Mouse (Mus musculus): ENCODE measurements at regions not wholly inside any gene's neighbourhood (a gene's known extent, or its start where the extent isn't known, plus 50 kb on each side); places are given as distances from the start of the nearest gene placed in this dataset.
"Not testable (repeated sequence)": the region's sequence is repeated elsewhere in the genome, so short reads cannot be mapped to it uniquely, and the experiment has no call there.

GRCm38 (mm10) chr16:30712570-30712969 lies 113.0 kb downstream of the Fam43a start:
- H3K4me2 ChIP-seq: no peak overlapping the region
- H3K36me3 ChIP-seq: no peaks in the 10 kb centered on the region
- peaks cover 7% of the 10 kb centered on the region; the same call in 1 of the 2 replicates for H3K4me1 ChIP-seq (replicated peaks)
- no peak for ATAC-seq (ENCODE audit: low FRiP score)
- no peaks in the 10 kb centered on the region for H3K27me3 ChIP-seq
- H3K27ac ChIP-seq: no peak overlapping the region
- H3K4me3 ChIP-seq: no peak overlapping the region
- H3K9me3 ChIP-seq: 0 out of 2 replicates have a peak, but pooled peaks cover 8% of the 10 kb centered on the region
- WGBS: 82% methylated on average over 6 of the region's 6 CpGs
- no peak overlapping the region for H3K9ac ChIP-seq

GRCm38 (mm10) chr16:30717577-30717976 lies 118.1 kb downstream of the Fam43a start:
- H3K9ac ChIP-seq; H3K4me3 ChIP-seq; H3K36me3 ChIP-seq; H3K9me3 ChIP-seq; H3K4me2 ChIP-seq; H3K4me1 ChIP-seq (replicated peaks); H3K27ac ChIP-seq; ATAC-seq (ENCODE audit: low FRiP score); H3K27me3 ChIP-seq: not testable (repeated sequence)

GRCm38 (mm10) chr16:30720791-30721190 lies 121.3 kb downstream of the Fam43a start:
- no peaks in the 10 kb centered on the region for H3K36me3 ChIP-seq
- no peak overlapping the region for H3K9ac ChIP-seq
- no peak overlapping the region for H3K4me2 ChIP-seq
- no peaks in the 10 kb centered on the region for H3K9me3 ChIP-seq
- ATAC-seq (ENCODE audit: low FRiP score): peak; percentile 52; the same call in 1 of the 2 replicates
- H3K4me1 ChIP-seq (replicated peaks): peaks cover 3% of the 10 kb centered on the region; the same call in 1 of the 2 replicates
- no peak overlapping the region for H3K4me3 ChIP-seq
- WGBS: 39% methylated on average over 6 of the region's 6 CpGs
- H3K27me3 ChIP-seq: no peaks in the 10 kb centered on the region
- H3K27ac ChIP-seq: no peak overlapping the region

- Histone ChIP-seq H3K9ac (no peak overlapping the region), H3K4me1 (replicated peaks) (peaks cover 3% of the 10 kb centered on the region; the same call in 1 of the 2 replicates)
- no peak for ATAC-seq (ENCODE audit: low FRiP score)
Observed at GRCm38 (mm10) chr16:30721223-30721622, 121.7 kb downstream of the Fam43a start.

GRCm38 (mm10) chr16:30722372-30722771 lies 122.8 kb downstream of the Fam43a start:
- H3K4me3 ChIP-seq: no peak overlapping the region
- H3K9ac ChIP-seq: no peak overlapping the region
- H3K27me3 ChIP-seq: no peaks in the 10 kb centered on the region
- no peak overlapping the region for H3K4me2 ChIP-seq
- H3K4me1 ChIP-seq (replicated peaks): peaks cover 3% of the 10 kb centered on the region; the same call in 1 of the 2 replicates
- H3K36me3 ChIP-seq: no peaks in the 10 kb centered on the region
- H3K9me3 ChIP-seq: 0 out of 2 replicates have a peak, but pooled peaks cover 3% of the 10 kb centered on the region
- H3K27ac ChIP-seq: no peak overlapping the region
- no peak for ATAC-seq (ENCODE audit: low FRiP score)
- 84% methylated on average over 3 of the region's 3 CpGs for WGBS

More at GRCm38 (mm10) chr16:30721223-30721622, 121.7 kb downstream of the Fam43a start:
- H3K4me3 ChIP-seq: no peak overlapping the region
- H3K27ac ChIP-seq: no peak overlapping the region
- no peaks in the 10 kb centered on the region for H3K36me3 ChIP-seq
- H3K27me3 ChIP-seq: no peaks in the 10 kb centered on the region
- H3K9me3 ChIP-seq: no peaks in the 10 kb centered on the region
- H3K4me2 ChIP-seq: no peak overlapping the region

- no peak overlapping the region for H3K4me3 ChIP-seq
- H3K4me2 ChIP-seq: no peak overlapping the region
- 0 out of 2 replicates have a peak, but pooled peaks cover 3% of the 10 kb centered on the region for H3K9me3 ChIP-seq
- no peak for ATAC-seq (ENCODE audit: low FRiP score)
- no peaks in the 10 kb centered on the region for H3K36me3 ChIP-seq
- H3K9ac ChIP-seq: no peak overlapping the region
- no peaks in the 10 kb centered on the region for H3K27me3 ChIP-seq
- peaks cover 3% of the 10 kb centered on the region; the same call in 1 of the 2 replicates for H3K4me1 ChIP-seq (replicated peaks)
- WGBS: 90% methylated on average over 1 of the region's 1 CpGs
- no peak overlapping the region for H3K27ac ChIP-seq
Observed at GRCm38 (mm10) chr16:30724591-30724990, 125.1 kb downstream of the Fam43a start.

- H3K9ac ChIP-seq: no peak overlapping the region
- H3K4me1 ChIP-seq (replicated peaks): peaks cover 12% of the 10 kb centered on the region
- no peaks in the 10 kb centered on the region for H3K27me3 ChIP-seq
- H3K36me3 ChIP-seq: no peaks in the 10 kb centered on the region
- H3K4me2 ChIP-seq: no peak overlapping the region
- H3K27ac ChIP-seq: no peak overlapping the region
- ATAC-seq (ENCODE audit: low FRiP score): no peak
- no peaks in the 10 kb centered on the region for H3K9me3 ChIP-seq
- WGBS: 60% methylated on average over 9 of the region's 9 CpGs
- no peak overlapping the region for H3K4me3 ChIP-seq
Observed at GRCm38 (mm10) chr16:30732770-30733415, 133.4 kb downstream of the Fam43a start.

- H3K4me1 ChIP-seq (replicated peaks): peaks cover 15% of the 10 kb centered on the region
- no peaks in the 10 kb centered on the region for H3K36me3 ChIP-seq
- no peak overlapping the region for H3K4me3 ChIP-seq
- H3K27me3 ChIP-seq: no peaks in the 10 kb centered on the region
- no peak overlapping the region for H3K4me2 ChIP-seq
- H3K9ac ChIP-seq: no peak overlapping the region
- WGBS: 74% methylated on average over 11 of the region's 11 CpGs
- no peak for ATAC-seq (ENCODE audit: low FRiP score)
- no peak overlapping the region for H3K27ac ChIP-seq
- no peaks in the 10 kb centered on the region for H3K9me3 ChIP-seq
Observed at GRCm38 (mm10) chr16:30733478-30733877, 134.0 kb downstream of the Fam43a start.

- no peak overlapping the region for H3K9ac ChIP-seq
- no peak overlapping the region for H3K27ac ChIP-seq
- 60% methylated on average over 3 of the region's 3 CpGs for WGBS
- peaks cover 22% of the 10 kb centered on the region for H3K4me1 ChIP-seq (replicated peaks)
- H3K4me2 ChIP-seq: no peak overlapping the region
- H3K9me3 ChIP-seq: no peaks in the 10 kb centered on the region
- H3K27me3 ChIP-seq: no peaks in the 10 kb centered on the region
- H3K36me3 ChIP-seq: no peaks in the 10 kb centered on the region
- no peak overlapping the region for H3K4me3 ChIP-seq
- no peak for ATAC-seq (ENCODE audit: low FRiP score)
Observed at GRCm38 (mm10) chr16:30735360-30735759, 135.8 kb downstream of the Fam43a start.

- H3K4me1 ChIP-seq (replicated peaks): peaks cover 22% of the 10 kb centered on the region
- H3K27me3 ChIP-seq: no peaks in the 10 kb centered on the region
- no peaks in the 10 kb centered on the region for H3K9me3 ChIP-seq
- no peak overlapping the region for H3K4me3 ChIP-seq
- WGBS: 23% methylated on average over 7 of the region's 7 CpGs
- no peak overlapping the region for H3K4me2 ChIP-seq
- no peaks in the 10 kb centered on the region for H3K36me3 ChIP-seq
- ATAC-seq (ENCODE audit: low FRiP score): no peak
- no peak overlapping the region for H3K9ac ChIP-seq
- no peak overlapping the region for H3K27ac ChIP-seq
Observed at GRCm38 (mm10) chr16:30735969-30736368, 136.4 kb downstream of the Fam43a start.

- Histone ChIP-seq H3K4me2 (no peak overlapping the region), H3K27ac (peak overlapping the region; percentile 52), H3K9me3 (no peaks in the 10 kb centered on the region), H3K4me1 (replicated peaks) (peaks cover 22% of the 10 kb centered on the region), H3K36me3 (no peaks in the 10 kb centered on the region), H3K4me3 (no peak overlapping the region), H3K27me3 (no peaks in the 10 kb centered on the region), H3K9ac (no peak overlapping the region)
- whole genome bisulfite sequencing: 59% methylated on average over 17 of the region's 17 CpGs
- no peak for ATAC-seq (ENCODE audit: low FRiP score)
Observed at GRCm38 (mm10) chr16:30736662-30737326, 137.3 kb downstream of the Fam43a start.

- Histone ChIP-seq H3K9ac (no peak overlapping the region), H3K27me3 (no peaks in the 10 kb centered on the region), H3K9me3 (no peaks in the 10 kb centered on the region), H3K4me3 (no peak overlapping the region), H3K27ac (no peak overlapping the region), H3K4me2 (no peak overlapping the region), H3K4me1 (replicated peaks) (peaks cover 22% of the 10 kb centered on the region), H3K36me3 (no peaks in the 10 kb centered on the region)
- no peak for ATAC-seq (ENCODE audit: low FRiP score)
- 89% methylated on average over 8 of the region's 8 CpGs for WGBS
Observed at GRCm38 (mm10) chr16:30737524-30737923, 138.0 kb downstream of the Fam43a start.

GRCm38 (mm10) chr16:30739651-30740050 lies 140.1 kb downstream of the Fam43a start:
- H3K27ac ChIP-seq: no peak overlapping the region
- ATAC-seq (ENCODE audit: low FRiP score): no peak
- H3K9ac ChIP-seq: no peak overlapping the region
- no peaks in the 10 kb centered on the region for H3K9me3 ChIP-seq
- H3K36me3 ChIP-seq: no peaks in the 10 kb centered on the region
- no peak overlapping the region for H3K4me3 ChIP-seq
- H3K4me1 ChIP-seq (replicated peaks): peaks cover 29% of the 10 kb centered on the region
- WGBS: 81% methylated on average over 7 of the region's 7 CpGs
- no peaks in the 10 kb centered on the region for H3K27me3 ChIP-seq
- H3K4me2 ChIP-seq: no peak overlapping the region
